Mouse (Mus musculus): ENCODE results near the gene Commd3. TPM values are rescaled to one million over a fixed set of nuclear protein-coding genes. Genes with fewer than 3 reads are reported as not detected.

The Commd3 gene
- polyA plus RNA-seq, 1 experiment: 7.7 TPM

- no peak for TF ChIP-seq TAL1 (IDR thresholded peaks at IDR 0.05; ENCODE audit: low read length)
- Histone ChIP-seq H3K27me3 (ENCODE audit: control insufficient read depth) (peaks cover 93% of the 10 kb centered on the region), H3K4me3 (replicated peaks) (no peak overlapping the region), H3K9me3 (ENCODE audit: control insufficient read depth, low read length) (no peaks in the 10 kb centered on the region; the same call in 1 of the 2 replicates), H3K4me1 (ENCODE audit: control insufficient read depth) (peaks cover 30% of the 10 kb centered on the region), H3K36me3 (ENCODE audit: control insufficient read depth) (no peaks in the 10 kb centered on the region)
These were observed 2.2 kb downstream of the Commd3 start for GRCm38 (mm10) chr2:18674193-18674902.

DNA sequence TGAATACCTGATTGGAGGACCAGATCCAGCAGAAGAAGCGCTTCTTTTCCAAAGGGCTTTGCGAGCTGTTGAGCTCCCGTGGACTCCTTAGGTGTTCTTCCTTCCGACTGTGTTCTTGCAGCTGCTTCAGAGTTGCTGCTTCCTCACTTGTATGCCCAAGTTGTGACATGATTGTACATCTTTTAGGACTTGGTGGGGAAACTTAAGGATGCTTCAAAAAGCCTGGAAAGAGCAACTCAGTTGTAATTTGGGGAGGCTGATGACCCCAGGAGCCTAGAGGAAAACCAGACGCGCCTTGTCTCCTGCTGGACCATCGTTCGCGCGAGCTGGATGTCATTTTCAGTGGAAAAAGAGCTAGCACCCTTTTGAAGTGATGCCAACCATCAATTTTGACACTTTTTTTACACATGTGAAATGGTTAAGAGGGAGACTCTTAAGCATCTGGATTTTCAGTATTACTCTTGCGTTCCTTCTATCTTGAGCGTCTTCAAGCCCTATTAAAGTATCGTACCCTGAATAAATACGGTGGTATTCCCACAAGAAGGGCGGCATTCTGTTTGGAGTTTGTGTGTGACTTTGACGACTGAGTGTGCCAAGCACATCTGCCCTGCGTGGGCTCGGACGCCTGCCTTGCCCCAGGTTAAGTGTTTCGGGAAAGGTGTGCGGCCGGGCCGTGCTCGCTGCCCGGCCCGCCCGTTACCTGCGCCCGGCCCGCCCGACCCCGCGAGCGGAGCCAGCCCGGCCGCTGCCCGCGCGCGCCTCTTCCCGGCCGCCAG, 3.7 kb downstream of the Commd3 start:
- Histone ChIP-seq H3K4me3 (replicated peaks) (peak overlapping the region; percentile 66), H3K9me3 (ENCODE audit: control insufficient read depth, low read length) (no peaks in the 10 kb centered on the region; the same call in 1 of the 2 replicates), H3K27me3 (ENCODE audit: control insufficient read depth) (peaks cover 93% of the 10 kb centered on the region), H3K36me3 (ENCODE audit: control insufficient read depth) (no peaks in the 10 kb centered on the region), H3K4me1 (ENCODE audit: control insufficient read depth) (peaks cover 30% of the 10 kb centered on the region)
- TF ChIP-seq GATA1 (IDR thresholded peaks at IDR 0.05; ENCODE audit: low read length) (no peak), TAL1 (IDR thresholded peaks at IDR 0.05; ENCODE audit: low read length) (no peak)

- TF ChIP-seq GATA1 (IDR thresholded peaks at IDR 0.05; ENCODE audit: low read length): no peak
- TF ChIP-seq TAL1 (IDR thresholded peaks at IDR 0.05; ENCODE audit: low read length): no peak
- H3K27me3 ChIP-seq (ENCODE audit: control insufficient read depth): peaks cover 93% of the 10 kb centered on the region
- no peaks in the 10 kb centered on the region; the same call in 1 of the 2 replicates for H3K9me3 ChIP-seq (ENCODE audit: control insufficient read depth, low read length)
- peaks cover 33% of the 10 kb centered on the region for H3K4me1 ChIP-seq (ENCODE audit: control insufficient read depth)
- peak overlapping the region; percentile 66 for H3K4me3 ChIP-seq (replicated peaks)
- H3K36me3 ChIP-seq (ENCODE audit: control insufficient read depth): no peaks in the 10 kb centered on the region
These were observed 4.3 kb downstream of the Commd3 start for GRCm38 (mm10) chr2:18676457-18676935.

GRCm38 (mm10) chr2:18676936-18677491, 4.8 kb downstream of the Commd3 start, which contains the start of gene Bmi1:
Bmi1 (plus strand) TSS chr2:18677018.
- peak within 1 kb of the TSS; percentile 66 for H3K4me3 ChIP-seq (replicated peaks)
- TF ChIP-seq TAL1 (IDR thresholded peaks at IDR 0.05; ENCODE audit: low read length) (no peak), GATA1 (IDR thresholded peaks at IDR 0.05; ENCODE audit: low read length) (no peak)
- H3K27me3 ChIP-seq (ENCODE audit: control insufficient read depth): peaks cover 93% of the 10 kb centered on the region
- H3K9me3 ChIP-seq (ENCODE audit: control insufficient read depth, low read length): no peaks in the 10 kb centered on the region; the same call in 1 of the 2 replicates
- peaks cover 28% of the 10 kb centered on the region for H3K4me1 ChIP-seq (ENCODE audit: control insufficient read depth)
- no peaks in the 10 kb centered on the region for H3K36me3 ChIP-seq (ENCODE audit: control insufficient read depth)

GRCm38 (mm10) chr2:18677631-18678471, 5.7 kb downstream of the Commd3 start:
- peaks cover 92% of the 10 kb centered on the region for H3K27me3 ChIP-seq (ENCODE audit: control insufficient read depth)

DNA sequence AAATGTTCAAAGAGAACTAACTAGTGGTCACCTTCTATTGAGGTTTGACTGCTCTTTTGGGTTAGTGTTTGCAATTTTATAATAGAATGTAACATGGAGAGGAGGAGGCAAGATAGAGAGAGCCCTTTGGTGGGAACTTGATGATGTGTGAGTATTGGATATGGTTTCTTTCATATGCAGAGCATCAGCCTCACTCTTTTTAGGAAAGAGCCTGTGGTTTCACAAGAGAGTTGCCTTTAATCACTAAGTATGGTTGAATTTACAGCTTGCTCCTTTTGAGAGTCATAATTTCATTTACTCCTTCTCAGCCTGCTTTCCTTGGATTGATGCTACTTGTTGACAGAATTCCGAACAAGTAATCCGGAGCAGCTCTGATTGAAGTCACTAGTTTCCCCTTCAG, 7.5 kb downstream of the Commd3 start:
- no peaks in the 10 kb centered on the region; the same call in 1 of the 2 replicates for H3K9me3 ChIP-seq (ENCODE audit: control insufficient read depth, low read length)
- no peak overlapping the region for H3K4me3 ChIP-seq (replicated peaks)
- H3K36me3 ChIP-seq (ENCODE audit: control insufficient read depth): peaks cover 3% of the 10 kb centered on the region
- H3K4me1 ChIP-seq (ENCODE audit: control insufficient read depth): peaks cover 17% of the 10 kb centered on the region
- peaks cover 88% of the 10 kb centered on the region for H3K27me3 ChIP-seq (ENCODE audit: control insufficient read depth)
- TF ChIP-seq TAL1 (IDR thresholded peaks at IDR 0.05; ENCODE audit: low read length) (no peak), GATA1 (IDR thresholded peaks at IDR 0.05; ENCODE audit: low read length) (no peak)

More at GRCm38 (mm10) chr2:18677631-18678471, 5.7 kb downstream of the Commd3 start:
- no peak for TF ChIP-seq GATA1 (IDR thresholded peaks at IDR 0.05; ENCODE audit: low read length)
- no peak for TF ChIP-seq TAL1 (IDR thresholded peaks at IDR 0.05; ENCODE audit: low read length)
- H3K36me3 ChIP-seq (ENCODE audit: control insufficient read depth): no peaks in the 10 kb centered on the region; the same call in 1 of the 2 replicates
- H3K4me1 ChIP-seq (ENCODE audit: control insufficient read depth): peaks cover 21% of the 10 kb centered on the region
- peak overlapping the region; percentile 66 for H3K4me3 ChIP-seq (replicated peaks)
- H3K9me3 ChIP-seq (ENCODE audit: control insufficient read depth, low read length): no peaks in the 10 kb centered on the region; the same call in 1 of the 2 replicates

DNA sequence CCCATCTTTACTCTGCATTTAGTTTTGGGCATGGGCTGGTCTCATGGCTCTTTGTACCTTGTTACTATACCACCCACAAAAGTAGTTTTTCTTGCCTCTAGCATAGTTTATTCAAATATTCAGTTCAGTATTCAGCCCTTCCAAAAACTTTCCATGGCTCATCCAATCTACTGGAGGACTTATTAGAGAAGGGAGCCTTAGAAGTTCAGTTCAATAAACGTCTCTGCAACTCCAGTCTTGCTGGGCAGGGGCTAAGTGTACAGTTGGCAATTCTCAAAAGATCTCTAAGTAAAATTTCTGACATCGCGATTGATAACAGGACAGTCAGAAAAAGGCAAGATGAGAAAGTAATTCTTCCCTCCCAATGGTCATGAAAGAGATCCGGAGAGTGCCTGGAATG, 8.3 kb downstream of the Commd3 start:
- Histone ChIP-seq H3K9me3 (ENCODE audit: control insufficient read depth, low read length) (no peaks in the 10 kb centered on the region; the same call in 1 of the 2 replicates), H3K4me1 (ENCODE audit: control insufficient read depth) (peaks cover 17% of the 10 kb centered on the region), H3K36me3 (ENCODE audit: control insufficient read depth) (peaks cover 3% of the 10 kb centered on the region), H3K4me3 (replicated peaks) (no peak overlapping the region), H3K27me3 (ENCODE audit: control insufficient read depth) (peaks cover 81% of the 10 kb centered on the region)
- TF ChIP-seq GATA1 (IDR thresholded peaks at IDR 0.05; ENCODE audit: low read length): no peak

DNA sequence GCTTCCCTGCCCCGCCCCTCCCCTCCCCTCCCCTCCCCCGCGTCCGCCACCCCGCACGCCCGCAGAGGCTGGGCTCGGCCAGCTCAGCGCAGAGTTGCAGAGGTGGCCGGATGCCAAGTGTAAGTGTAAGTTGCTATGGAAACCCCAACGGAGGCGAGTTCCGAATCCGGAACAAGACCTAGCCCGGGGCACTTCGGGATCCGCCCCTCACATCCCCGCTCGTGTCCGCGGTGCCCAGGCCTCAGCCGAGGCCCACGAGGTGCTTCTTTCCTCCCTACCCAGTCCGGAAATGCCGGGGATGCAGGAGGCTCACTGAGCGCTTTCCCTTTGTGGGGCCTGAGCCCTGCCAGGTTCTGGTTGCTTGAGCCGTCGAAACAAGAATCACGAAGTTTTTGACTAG, 8.8 kb downstream of the Commd3 start:
- H3K4me1 ChIP-seq (ENCODE audit: control insufficient read depth): peaks cover 13% of the 10 kb centered on the region
- no peaks in the 10 kb centered on the region; the same call in 1 of the 2 replicates for H3K9me3 ChIP-seq (ENCODE audit: control insufficient read depth, low read length)
- peaks cover 3% of the 10 kb centered on the region for H3K36me3 ChIP-seq (ENCODE audit: control insufficient read depth)
- TF ChIP-seq GATA1 (IDR thresholded peaks at IDR 0.05; ENCODE audit: low read length) (no peak), TAL1 (IDR thresholded peaks at IDR 0.05; ENCODE audit: low read length) (no peak)
- H3K27me3 ChIP-seq (ENCODE audit: control insufficient read depth): peaks cover 81% of the 10 kb centered on the region
- peak overlapping the region; percentile 29 for H3K4me3 ChIP-seq (replicated peaks)
